Mouse (Mus musculus) kidney, postnatal 0 days (tissue): ENCODE data around the gene Cnga1. TPM values are rescaled to one million over a fixed set of nuclear protein-coding genes. Genes with fewer than 3 reads are reported as not detected.

Source experiments
- ATAC-seq: fragments of 200-750 bp; cut with Nextera tagmentation; replicated peaks from 2 replicates; pipeline ENCODE4 v1.8.0; 2017; ENCODE audit warnings: low read depth, moderate number of reproducible peaks, moderate TSS enrichment, moderate library complexity; ENCODE audit not compliant: low FRiP score
- DNase-seq: peaks from one replicate; pipeline ENCODE4 v3.0.0-alpha.2; 2016; ENCODE audit warnings: low spot score
- H3K27ac ChIP-seq: fragments of 300-500 bp; sonication (generic); 2 replicates; pipeline ENCODE4 v1.5.1; 2014; ENCODE audit warnings: mild to moderate bottlenecking
- H3K27me3 ChIP-seq: fragments of 300-500 bp; sonication (generic); 2 replicates; pipeline ENCODE4 v1.6.1; 2014; ENCODE audit warnings: low read length, mixed read lengths; ENCODE audit not compliant: insufficient read depth
- H3K36me3 ChIP-seq: fragments of 300-500 bp; sonication (generic); 2 replicates; pipeline ENCODE4 v1.6.1; 2014; ENCODE audit warnings: low read length, mixed read lengths; ENCODE audit not compliant: insufficient read depth
- H3K4me1 ChIP-seq: fragments of 300-500 bp; sonication (generic); replicated peaks from 2 replicates; pipeline ENCODE4 v1.6.1; 2014; ENCODE audit warnings: antibody characterized with exemption, low read length, mixed read lengths; ENCODE audit not compliant: insufficient read depth
- H3K4me2 ChIP-seq: fragments of 300-500 bp; sonication (generic); 2 replicates; pipeline ENCODE4 v1.6.1; 2014; ENCODE audit warnings: mild to moderate bottlenecking, low read length, moderate library complexity, mixed read lengths
- H3K4me3 ChIP-seq: fragments of 300-500 bp; sonication (generic); replicated peaks from 2 replicates; pipeline ENCODE4 v1.5.1; 2014; ENCODE audit warnings: low read depth, low read length
- H3K9ac ChIP-seq: fragments of 300-500 bp; sonication (generic); 2 replicates; pipeline ENCODE4 v1.6.1; 2014; ENCODE audit warnings: low read depth, low read length
- H3K9me3 ChIP-seq: fragments of 300-500 bp; sonication (generic); replicated peaks from 2 replicates; pipeline ENCODE4 v1.6.1; 2016; ENCODE audit warnings: low read length, inconsistent platforms, mixed read lengths
- CTCF ChIP-seq: IDR thresholded peaks from 2 replicates; pipeline ENCODE4 v1.5.1; 2016; ENCODE audit warnings: antibody characterized with exemption, low read depth, mild to moderate bottlenecking, moderate library complexity
- WGBS: fragments of 180-500 bp; shearing (Covaris S2); extraction: QIAGEN DNeasy Blood & Tissue Kit; methylation state at CpG from one replicate; pipeline ENCODE4 v1.1.7; 2014; 5-methylcytosine and 5-hydroxymethylcytosine counted together
- polyA plus RNA-seq: library from polyadenylated mRNA; unstranded; fragments of >200 nt; fragmentation: Nextera tagmentation; extraction: Ambion mirVana; gene quantifications from 2 replicates; pipeline ENCODE4 v1.2.1, GENCODE M21; 2015

Gene Cnga1
- 0.07 TPM in 1 of 2 replicates, not detected in the other for polyA plus RNA-seq

DNA sequence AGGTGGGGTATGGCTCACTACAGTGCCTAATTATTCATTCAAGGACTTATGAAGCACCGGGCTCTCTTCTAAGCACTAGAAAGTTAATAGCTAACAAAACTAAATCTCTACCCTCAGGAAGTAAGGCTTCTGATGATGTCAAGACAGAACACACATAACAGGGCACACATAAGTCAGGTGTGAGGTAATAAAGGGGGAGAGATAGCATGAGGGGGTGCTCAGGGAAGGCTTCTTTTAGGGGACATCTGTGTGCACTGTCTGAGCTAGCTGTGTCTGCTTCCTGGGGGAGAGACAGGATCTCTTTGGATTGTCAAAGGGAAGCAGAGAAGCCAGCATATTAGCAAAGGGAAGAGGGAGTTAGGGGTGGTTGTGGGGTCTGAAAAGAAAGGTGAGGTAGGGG lies at the start of gene Cnga1:
Cnga1 (minus strand) TSS at position 101 of the 400 bp plus-strand sequence.
- no peak for TF ChIP-seq CTCF
- H3K4me3 ChIP-seq, result no peak within 1 kb of the TSS
- H3K27me3 ChIP-seq, result no peaks in the 10 kb centered on the region
- no peak within 1 kb of the TSS for H3K4me2 ChIP-seq
- ATAC-seq (no peak), DNase-seq (no peak)
- no peaks in the 10 kb centered on the region for H3K9me3 ChIP-seq
- no peak within 1 kb of the TSS for H3K27ac ChIP-seq
- no peaks in the 10 kb centered on the region for H3K36me3 ChIP-seq
- 0 out of 2 replicates have a peak, but pooled peaks cover 4% of the 10 kb centered on the region for H3K4me1 ChIP-seq
- WGBS, result 46% methylated on average over 1 of the region's 1 CpGs
- no peak within 1 kb of the TSS for H3K9ac ChIP-seq

DNA sequence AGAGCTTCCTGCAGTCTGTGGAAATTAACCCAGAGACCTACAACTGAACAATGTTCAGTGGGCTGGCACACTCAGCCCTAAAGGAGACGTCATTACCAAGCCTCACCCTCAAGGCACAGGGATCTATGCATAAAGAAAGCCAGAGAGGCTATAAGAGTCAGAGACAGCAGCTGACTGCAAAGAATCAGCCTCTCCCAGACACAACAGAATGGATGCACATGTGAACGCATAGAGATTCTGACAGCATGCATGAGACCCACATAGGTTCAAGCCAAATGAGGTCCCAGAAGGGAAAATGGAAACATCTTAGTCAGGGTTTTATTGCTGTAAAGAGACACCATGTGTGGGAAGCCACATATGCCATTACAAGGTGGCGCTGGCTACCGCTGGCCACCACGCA lies 46.4 kb upstream of the Cnga1 start:
- 89% methylated on average over 5 of the region's 5 CpGs for WGBS

DNA sequence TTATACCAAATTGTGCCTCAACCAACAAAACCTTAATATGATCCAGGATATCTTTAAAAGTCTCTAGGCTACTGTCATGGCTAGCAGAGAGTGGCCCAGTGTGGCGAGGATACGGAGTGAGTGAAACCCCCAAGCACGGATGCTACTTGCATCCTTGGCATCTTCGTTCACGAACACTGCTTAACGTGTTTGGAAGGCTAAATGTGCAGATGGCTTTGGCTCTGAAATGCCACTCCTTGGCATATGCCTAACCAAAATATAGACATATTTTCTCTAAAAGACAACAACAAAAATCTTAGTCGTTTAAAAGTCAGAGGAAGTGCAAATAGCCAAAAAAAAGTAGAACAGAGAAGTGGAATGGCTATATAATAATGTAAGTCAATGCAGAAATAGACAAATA lies 45.5 kb upstream of the Cnga1 start:
- WGBS, result 91% methylated on average over 7 of the region's 7 CpGs
- no peak for DNase-seq
- Histone ChIP-seq H3K4me3 (no peak overlapping the region), H3K9me3 (no peaks in the 10 kb centered on the region), H3K9ac (no peak overlapping the region), H3K27me3 (no peaks in the 10 kb centered on the region), H3K4me2 (no peak overlapping the region), H3K36me3 (no peaks in the 10 kb centered on the region), H3K27ac (no peak overlapping the region), H3K4me1 (no peaks in the 10 kb centered on the region)
- ATAC-seq, result no peak
- TF ChIP-seq CTCF, result no peak

More for the DNA sequence above, 46.4 kb upstream of the Cnga1 start:
- Histone ChIP-seq H3K9ac (no peak overlapping the region), H3K27me3 (no peaks in the 10 kb centered on the region), H3K4me1 (no peaks in the 10 kb centered on the region), H3K4me3 (no peak overlapping the region), H3K36me3 (no peaks in the 10 kb centered on the region), H3K9me3 (no peaks in the 10 kb centered on the region), H3K4me2 (no peak overlapping the region), H3K27ac (no peak overlapping the region)
- DNase-seq (no peak), ATAC-seq (no peak)
- TF ChIP-seq CTCF, result no peak

DNA sequence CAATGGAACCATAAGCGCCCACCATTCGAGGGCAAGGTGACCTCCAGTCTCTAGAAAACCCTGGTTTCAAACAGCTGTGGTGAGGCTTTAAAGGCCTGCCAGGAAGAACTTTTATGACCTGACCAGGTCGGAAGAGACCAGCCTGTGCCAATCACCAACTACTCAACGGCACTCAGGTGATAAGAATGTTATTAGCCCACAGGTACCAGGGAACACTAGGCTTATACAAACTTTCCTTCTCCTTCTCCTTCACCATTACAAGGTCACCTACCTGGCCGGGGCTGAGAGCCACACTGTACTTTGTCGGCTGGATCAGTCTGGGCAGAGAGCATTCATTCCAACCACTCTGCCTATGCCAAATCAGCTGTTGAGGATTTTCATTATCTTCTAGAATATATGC lies 37.4 kb upstream of the Cnga1 start:
- H3K4me1 ChIP-seq, result no peaks in the 10 kb centered on the region
- WGBS, result 65% methylated on average over 6 of the region's 6 CpGs
- H3K9ac ChIP-seq, result no peak overlapping the region
- H3K4me2 ChIP-seq, result no peak overlapping the region
- no peak for DNase-seq
- H3K36me3 ChIP-seq, result no peaks in the 10 kb centered on the region
- no peak overlapping the region for H3K27ac ChIP-seq
- TF ChIP-seq CTCF, result no peak
- no peaks in the 10 kb centered on the region for H3K27me3 ChIP-seq
- no peaks in the 10 kb centered on the region for H3K9me3 ChIP-seq
- ATAC-seq, result no peak
- H3K4me3 ChIP-seq, result no peak overlapping the region

DNA sequence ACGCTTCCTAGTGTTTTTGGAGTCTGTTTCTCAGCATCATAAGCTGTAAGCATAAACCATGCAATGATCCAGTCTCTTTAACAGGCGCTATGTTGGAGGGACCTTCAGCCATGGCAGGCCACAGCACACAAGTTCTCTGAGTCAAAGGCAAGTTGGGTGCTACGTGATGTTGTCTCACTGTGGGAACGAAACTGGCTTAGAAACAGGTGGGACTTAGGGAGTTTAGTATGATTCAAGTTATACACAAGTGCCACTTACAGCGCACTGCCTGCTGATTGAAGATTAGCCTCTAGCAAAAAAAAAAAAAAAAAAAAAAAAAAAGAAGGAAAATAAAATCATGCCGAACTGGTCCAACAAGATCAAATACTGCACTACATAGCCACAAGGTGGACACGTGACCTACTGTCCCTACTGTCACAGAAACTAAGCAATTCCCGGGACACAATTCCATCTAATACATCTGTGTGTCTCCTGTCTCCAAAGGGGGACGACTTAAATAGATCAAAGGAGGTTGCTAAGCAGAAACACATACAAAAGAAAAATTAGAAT lies 31.0 kb upstream of the Cnga1 start:
- H3K27ac ChIP-seq, result no peak overlapping the region

DNA sequence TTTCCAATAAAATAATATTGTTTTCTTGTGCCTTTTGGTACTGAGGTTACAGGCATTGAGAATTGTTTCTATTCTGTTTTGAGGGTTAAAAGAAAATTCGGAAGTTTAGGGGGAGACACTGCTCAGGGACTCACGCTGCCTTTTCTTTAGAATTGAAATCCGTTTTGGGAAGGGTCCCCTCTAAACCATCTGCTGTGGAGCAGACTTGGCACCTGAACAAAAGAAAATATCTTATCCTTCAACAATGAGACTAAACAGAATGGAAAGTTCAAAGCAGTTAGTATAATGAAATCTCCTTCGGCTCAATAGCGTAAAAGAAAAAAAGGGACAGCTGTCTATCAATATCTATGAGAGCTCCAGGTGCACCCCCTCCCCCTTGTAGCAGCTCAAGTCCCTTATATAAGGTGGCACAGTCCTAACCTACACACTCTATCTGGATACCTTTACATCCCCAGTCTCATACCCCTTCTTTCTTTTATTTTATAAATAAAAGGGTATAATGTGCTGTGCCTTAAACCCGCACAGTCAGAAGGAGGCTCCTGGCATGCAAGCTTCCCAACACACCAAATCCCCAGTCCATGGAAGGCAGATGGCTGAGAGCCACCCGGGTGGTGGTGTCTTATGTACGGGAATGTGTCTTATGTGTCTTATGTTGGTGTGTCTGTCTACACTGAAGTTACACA lies 27.1 kb upstream of the Cnga1 start:
- no peaks in the 10 kb centered on the region for H3K27me3 ChIP-seq
- ATAC-seq (no peak), DNase-seq (no peak)
- H3K36me3 ChIP-seq, result no peaks in the 10 kb centered on the region
- no peak for TF ChIP-seq CTCF
- H3K4me1 ChIP-seq, result no peaks in the 10 kb centered on the region
- no peak overlapping the region for H3K9ac ChIP-seq
- H3K9me3 ChIP-seq, result no peaks in the 10 kb centered on the region
- H3K27ac ChIP-seq, result no peak overlapping the region
- no peak overlapping the region for H3K4me2 ChIP-seq
- H3K4me3 ChIP-seq, result no peak overlapping the region
- WGBS, result 78% methylated on average over 8 of the region's 8 CpGs

More for the DNA sequence above, 31.0 kb upstream of the Cnga1 start:
- no peaks in the 10 kb centered on the region for H3K9me3 ChIP-seq
- H3K27me3 ChIP-seq, result no peaks in the 10 kb centered on the region
- no peak overlapping the region for H3K4me3 ChIP-seq
- ATAC-seq (no peak), DNase-seq (no peak)
- no peak overlapping the region for H3K9ac ChIP-seq
- no peak for TF ChIP-seq CTCF
- H3K4me1 ChIP-seq, result no peaks in the 10 kb centered on the region
- no peaks in the 10 kb centered on the region for H3K36me3 ChIP-seq
- WGBS, result 67% methylated on average over 9 of the region's 9 CpGs
- H3K4me2 ChIP-seq, result no peak overlapping the region
